Mouse (Mus musculus) limb, embryonic 13.5 days (tissue): ENCODE results near the gene Pkd1. TPM values are rescaled to one million over a fixed set of nuclear protein-coding genes. Genes with fewer than 3 reads are reported as not detected.

Source experiments
- ATAC-seq: fragments of 200-750 bp; cut with Nextera tagmentation; 2 replicates; pipeline ENCODE4 v1.8.0; 2017; ENCODE audit warnings: low read depth, moderate number of reproducible peaks, moderate TSS enrichment; ENCODE audit not compliant: low FRiP score
- H3K27ac ChIP-seq: fragments of 300-500 bp; sonication (generic); 2 replicates; pipeline ENCODE4 v1.5.1; 2015; ENCODE audit warnings: inconsistent platforms, mild to moderate bottlenecking, moderate library complexity
- H3K27me3 ChIP-seq: fragments of 300-500 bp; sonication (generic); 2 replicates; pipeline ENCODE4 v1.6.1; 2015; ENCODE audit warnings: mild to moderate bottlenecking, inconsistent platforms
- H3K36me3 ChIP-seq: fragments of 300-500 bp; sonication (generic); 2 replicates; pipeline ENCODE4 v1.6.1; 2015; ENCODE audit warnings: inconsistent platforms, mild to moderate bottlenecking, moderate library complexity
- H3K4me1 ChIP-seq: fragments of 300-500 bp; sonication (generic); 2 replicates; pipeline ENCODE4 v1.6.1; 2015; ENCODE audit warnings: inconsistent platforms
- H3K4me2 ChIP-seq: fragments of 300-500 bp; sonication (generic); replicated peaks from 2 replicates; pipeline ENCODE4 v1.6.1; 2015; ENCODE audit warnings: inconsistent platforms, mild to moderate bottlenecking, moderate library complexity
- H3K4me3 ChIP-seq: fragments of 300-500 bp; sonication (generic); 2 replicates; pipeline ENCODE4 v1.5.1; 2015; ENCODE audit warnings: moderate library complexity, mild to moderate bottlenecking, inconsistent platforms
- H3K9ac ChIP-seq: fragments of 300-500 bp; sonication (generic); 2 replicates; pipeline ENCODE4 v1.6.1; 2015; ENCODE audit warnings: mild to moderate bottlenecking, inconsistent platforms
- H3K9me3 ChIP-seq: fragments of 300-500 bp; sonication (generic); 2 replicates; pipeline ENCODE4 v1.6.1; 2016; ENCODE audit warnings: inconsistent platforms
- WGBS: fragments of 180-500 bp; shearing (Covaris S2); methylation state at CpG from one replicate; pipeline ENCODE4 v1.1.7; 2015; 5-methylcytosine and 5-hydroxymethylcytosine counted together
- polyA plus RNA-seq: library from polyadenylated mRNA; unstranded; fragments of >200 nt; fragmentation: Nextera tagmentation; extraction: Ambion mirVana; gene quantifications from 2 replicates; pipeline ENCODE4 v1.2.1, GENCODE M21; 2015

Pkd1 gene
- polyA plus RNA-seq, 1 experiment from 2014 or later, result 36.6 TPM

DNA sequence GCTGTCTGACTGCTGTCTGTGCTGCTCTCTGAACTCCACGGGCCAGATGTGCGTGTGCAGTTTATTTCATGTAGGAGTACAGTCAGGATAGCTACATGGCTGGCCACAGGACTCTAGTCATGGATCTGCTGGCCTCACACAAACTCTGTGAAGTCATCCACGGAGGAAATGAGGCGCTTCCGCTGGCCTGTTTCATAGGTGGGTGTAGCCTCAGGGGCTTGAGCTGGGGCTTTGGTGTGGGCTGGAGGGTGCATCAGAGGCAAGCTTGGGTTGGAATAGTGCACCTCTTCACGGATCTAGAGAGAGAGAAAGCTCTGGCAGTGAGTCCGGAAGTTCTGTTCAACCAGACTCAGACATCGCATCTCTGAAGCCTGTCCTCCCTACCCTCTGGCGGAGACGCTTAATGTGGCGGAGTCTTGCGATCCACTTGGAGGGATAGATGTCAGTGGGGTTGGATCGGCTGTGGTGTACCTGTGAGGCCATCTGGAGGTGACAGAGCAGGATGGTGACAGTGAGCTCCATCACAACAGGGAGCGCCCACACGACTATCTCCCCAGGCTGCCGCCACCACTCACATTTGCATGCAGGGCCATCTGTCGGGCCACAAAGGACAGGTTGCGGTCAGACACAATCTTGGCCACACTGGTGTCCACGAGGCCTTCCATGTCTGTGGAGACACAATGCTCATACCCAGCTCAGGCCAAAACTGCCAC, 47.0 kb downstream of the Pkd1 start:
- Histone ChIP-seq H3K27me3 (no peaks in the 10 kb centered on the region), H3K36me3 (peaks cover 100% of the 10 kb centered on the region), H3K9me3 (no peaks in the 10 kb centered on the region), H3K4me1 (no peaks in the 10 kb centered on the region), H3K27ac (no peak overlapping the region), H3K4me3 (no peak overlapping the region), H3K4me2 (no peak overlapping the region), H3K9ac (no peak overlapping the region; the same call in 1 of the 2 replicates)
- WGBS, result 92% methylated on average over 19 of the region's 19 CpGs
- no peak for ATAC-seq

DNA sequence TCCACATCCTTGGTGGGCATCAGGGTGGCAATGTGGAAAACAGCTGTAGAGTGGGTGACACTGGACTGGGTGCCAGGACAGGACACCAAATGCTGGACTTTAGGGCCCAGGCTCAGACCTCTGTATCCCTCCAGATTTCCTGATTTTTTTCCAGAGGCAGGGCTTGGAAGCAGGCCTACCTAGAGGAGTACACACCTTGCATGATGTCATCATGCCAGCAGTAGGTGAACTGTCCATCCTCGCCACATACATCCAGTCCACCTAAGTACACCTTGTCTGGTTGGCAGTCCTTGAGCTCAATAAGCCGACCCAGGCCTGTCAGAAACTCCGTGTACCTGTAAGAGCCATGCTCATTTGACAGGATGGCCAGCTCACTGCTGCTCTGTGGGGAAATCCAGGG, 48.4 kb downstream of the Pkd1 start:
- Histone ChIP-seq H3K4me1 (no peaks in the 10 kb centered on the region), H3K36me3 (peaks cover 100% of the 10 kb centered on the region), H3K9me3 (no peaks in the 10 kb centered on the region), H3K27ac (no peak overlapping the region), H3K4me3 (no peak overlapping the region), H3K4me2 (no peak overlapping the region), H3K9ac (no peak overlapping the region), H3K27me3 (no peaks in the 10 kb centered on the region)
- no peak for ATAC-seq
- WGBS, result 93% methylated on average over 3 of the region's 3 CpGs

DNA sequence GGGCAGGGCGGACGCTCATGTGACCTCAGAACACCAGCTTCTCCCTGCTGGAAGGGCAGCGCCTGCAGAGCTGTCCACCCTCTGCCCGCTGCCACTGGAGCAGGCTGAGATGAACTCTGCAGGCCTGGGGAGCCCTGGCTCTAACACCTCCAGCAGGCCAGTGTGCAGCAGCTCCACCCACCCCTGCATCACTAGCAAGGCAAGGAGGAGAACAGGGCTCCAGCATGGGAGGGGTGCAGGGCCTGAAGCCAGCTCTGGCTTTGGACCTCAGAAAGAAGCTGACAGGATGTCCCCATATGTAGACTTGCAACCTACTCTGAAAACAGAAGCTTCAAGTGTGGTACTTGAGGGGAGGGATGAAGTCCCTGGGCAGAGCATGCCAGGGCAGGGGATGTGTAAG, 50.9 kb downstream of the Pkd1 start:
- no peak overlapping the region for H3K4me3 ChIP-seq
- no peak overlapping the region for H3K9ac ChIP-seq
- H3K9me3 ChIP-seq, result no peaks in the 10 kb centered on the region
- no peaks in the 10 kb centered on the region for H3K4me1 ChIP-seq
- ATAC-seq, result no peak
- no peak overlapping the region for H3K4me2 ChIP-seq
- H3K36me3 ChIP-seq, result peaks cover 99% of the 10 kb centered on the region
- no peak overlapping the region; the same call in 1 of the 2 replicates for H3K27ac ChIP-seq
- H3K27me3 ChIP-seq, result no peaks in the 10 kb centered on the region
- WGBS, result 93% methylated on average over 4 of the region's 4 CpGs

DNA sequence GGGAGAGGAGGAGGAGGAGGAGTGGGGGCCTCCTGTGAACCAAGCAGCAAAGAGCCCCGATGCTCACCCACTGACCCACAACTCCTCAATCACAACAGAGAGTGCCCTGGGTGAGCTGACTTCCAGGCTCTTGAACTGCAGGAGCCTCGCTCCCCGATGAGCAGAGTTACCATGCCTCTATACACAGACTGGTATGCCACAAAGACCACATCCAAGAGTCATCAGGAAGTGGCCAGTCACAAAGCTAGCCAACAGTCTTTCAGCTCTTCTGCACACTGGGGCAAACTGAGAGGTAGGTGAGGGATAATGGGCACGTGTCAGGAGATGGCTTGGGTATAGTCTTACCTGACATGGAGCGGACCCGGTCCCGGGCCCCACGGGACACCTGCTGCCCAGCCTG, 54.3 kb downstream of the Pkd1 start:
- H3K27me3 ChIP-seq, result no peaks in the 10 kb centered on the region
- no peaks in the 10 kb centered on the region for H3K9me3 ChIP-seq
- H3K27ac ChIP-seq, result no peak overlapping the region
- no peak overlapping the region for H3K4me3 ChIP-seq
- H3K4me2 ChIP-seq, result no peak overlapping the region
- no peaks in the 10 kb centered on the region for H3K4me1 ChIP-seq
- no peak for ATAC-seq
- no peak overlapping the region for H3K9ac ChIP-seq
- 92% methylated on average over 8 of the region's 8 CpGs for WGBS
- peaks cover 99% of the 10 kb centered on the region for H3K36me3 ChIP-seq

DNA sequence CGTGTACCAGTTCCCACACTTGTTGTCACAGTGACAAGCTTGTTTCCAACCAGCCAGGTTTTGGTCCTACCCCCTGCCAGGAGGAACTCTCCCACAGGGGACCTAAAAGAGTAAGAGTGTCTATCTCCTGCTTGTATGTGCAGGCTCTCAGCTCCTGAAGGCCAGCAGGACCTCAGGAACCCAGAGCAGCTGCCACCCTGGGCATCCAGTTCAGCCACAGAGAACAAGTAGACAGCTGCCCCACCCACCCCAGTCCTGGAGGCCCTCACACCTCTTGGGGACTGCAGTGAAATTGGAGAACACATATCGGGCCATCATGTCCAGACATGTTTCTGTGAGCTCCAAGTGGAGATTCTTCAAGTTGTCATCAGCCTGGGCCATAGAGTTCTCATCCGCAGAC, 54.9 kb downstream of the Pkd1 start:
- H3K36me3 ChIP-seq, result peaks cover 96% of the 10 kb centered on the region
- H3K4me2 ChIP-seq, result no peak overlapping the region
- whole genome bisulfite sequencing, result 82% methylated on average over 3 of the region's 3 CpGs
- no peak overlapping the region for H3K27ac ChIP-seq
- H3K9ac ChIP-seq, result no peak overlapping the region
- H3K27me3 ChIP-seq, result no peaks in the 10 kb centered on the region
- no peaks in the 10 kb centered on the region for H3K4me1 ChIP-seq
- ATAC-seq, result no peak
- no peaks in the 10 kb centered on the region for H3K9me3 ChIP-seq
- H3K4me3 ChIP-seq, result no peak overlapping the region

DNA sequence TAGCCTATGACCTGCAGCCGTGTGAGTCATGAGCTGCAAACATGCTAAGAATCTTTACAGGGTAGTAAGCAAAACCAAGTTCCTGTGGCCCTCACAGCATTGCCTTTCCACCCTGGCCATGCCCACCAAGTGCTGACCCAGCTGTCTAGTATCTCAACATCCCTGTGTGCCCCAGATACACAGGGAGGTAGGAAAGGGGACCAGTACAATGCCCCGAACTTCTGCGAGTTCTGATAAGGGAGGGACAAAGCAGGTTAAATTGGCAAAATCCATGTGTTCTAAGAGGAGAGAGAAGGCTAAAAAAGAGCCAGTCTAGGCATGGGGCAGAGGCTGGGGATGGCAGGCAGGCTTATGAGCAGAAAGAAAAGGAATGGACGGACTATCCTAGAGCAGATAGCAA, 58.7 kb downstream of the Pkd1 start:
- Histone ChIP-seq H3K4me1 (no peaks in the 10 kb centered on the region), H3K9me3 (no peaks in the 10 kb centered on the region), H3K27ac (no peak overlapping the region), H3K36me3 (peaks cover 77% of the 10 kb centered on the region), H3K9ac (no peak overlapping the region), H3K4me2 (no peak overlapping the region), H3K27me3 (no peaks in the 10 kb centered on the region), H3K4me3 (no peak overlapping the region)
- WGBS, result 95% methylated on average over 4 of the region's 4 CpGs
- ATAC-seq, result no peak

DNA sequence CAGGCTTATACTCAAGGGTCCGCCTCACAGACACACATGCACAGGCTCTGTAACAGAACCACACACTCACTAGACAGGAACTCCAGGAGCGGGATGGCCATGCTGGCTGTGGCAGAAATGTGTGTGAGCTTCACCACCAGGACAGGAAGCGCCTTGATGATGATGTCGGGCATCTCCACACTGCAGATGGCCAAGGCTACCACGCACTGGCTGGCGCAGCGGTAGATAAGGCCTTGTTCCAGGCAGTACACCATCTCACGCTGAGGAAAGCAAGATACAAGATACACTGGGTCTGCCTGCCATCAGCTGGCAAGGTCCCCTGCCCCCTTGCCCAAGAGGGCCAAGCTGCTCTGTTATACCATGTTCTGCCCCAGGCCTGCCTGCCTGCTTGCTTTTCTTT, 59.2 kb downstream of the Pkd1 start:
- Histone ChIP-seq H3K27me3 (no peaks in the 10 kb centered on the region), H3K4me3 (no peak overlapping the region), H3K4me1 (no peaks in the 10 kb centered on the region), H3K9me3 (no peaks in the 10 kb centered on the region), H3K36me3 (peaks cover 78% of the 10 kb centered on the region), H3K27ac (no peak overlapping the region), H3K4me2 (no peak overlapping the region), H3K9ac (no peak overlapping the region)
- WGBS, result 96% methylated on average over 8 of the region's 8 CpGs
- no peak for ATAC-seq

DNA sequence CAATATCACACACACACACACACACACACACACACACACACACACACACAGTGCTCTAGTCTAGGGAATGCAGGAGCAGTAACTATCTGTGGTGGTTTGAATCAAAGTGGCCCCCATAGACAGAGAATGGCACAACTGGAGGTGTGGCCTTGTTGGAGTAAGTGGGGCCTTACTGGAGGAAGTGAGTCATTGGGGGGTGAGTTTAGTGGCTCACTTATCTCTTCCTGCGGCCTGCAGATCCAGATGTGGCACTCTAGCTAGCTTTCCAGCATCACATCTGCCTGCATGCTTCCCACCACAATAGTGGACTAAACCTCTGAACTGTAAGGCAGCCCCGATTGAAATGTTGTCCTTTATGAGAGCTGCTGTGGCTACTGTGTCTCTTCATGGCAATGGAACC, 61.1 kb downstream of the Pkd1 start:
- Histone ChIP-seq H3K9me3 (no peaks in the 10 kb centered on the region), H3K9ac (no peak overlapping the region), H3K27ac (no peak overlapping the region), H3K27me3 (no peaks in the 10 kb centered on the region), H3K4me2 (no peak overlapping the region), H3K4me3 (no peak overlapping the region), H3K36me3 (peaks cover 78% of the 10 kb centered on the region), H3K4me1 (no peaks in the 10 kb centered on the region)
- ATAC-seq, result no peak
- 87% methylated on average over 2 of the region's 2 CpGs for WGBS

DNA sequence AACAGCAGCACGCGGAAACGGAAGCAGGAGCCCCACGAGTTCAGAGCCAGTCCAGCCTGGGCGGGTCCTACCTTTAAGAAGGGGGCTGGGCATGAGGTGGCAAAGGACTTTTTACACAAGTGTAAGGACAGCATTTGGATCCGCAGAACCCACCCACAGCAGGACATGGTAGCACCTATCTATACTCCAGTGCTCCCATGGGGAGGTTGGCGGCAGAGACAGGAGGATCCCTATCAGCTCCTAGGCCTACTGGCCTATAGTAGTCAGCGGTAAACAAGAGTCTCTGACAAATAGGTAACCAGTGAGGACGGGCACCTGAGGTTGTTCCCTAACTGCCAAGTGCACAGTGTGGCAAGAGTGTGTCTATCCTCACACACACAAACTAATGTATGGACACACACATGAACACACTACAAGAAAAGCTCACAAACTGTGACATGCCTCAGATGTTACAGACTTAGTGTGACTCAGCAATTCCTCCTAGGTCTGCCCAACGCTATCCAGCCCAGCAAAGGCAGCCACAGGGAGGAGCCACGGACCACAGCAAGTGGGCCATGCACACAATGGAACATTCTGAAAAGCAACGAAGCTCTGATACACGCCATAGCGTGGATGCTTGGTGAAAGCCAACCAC, 68.0 kb downstream of the Pkd1 start:
- WGBS, result 84% methylated on average over 14 of the region's 14 CpGs
- Histone ChIP-seq H3K36me3 (peaks cover 95% of the 10 kb centered on the region), H3K4me1 (no peaks in the 10 kb centered on the region), H3K9me3 (no peaks in the 10 kb centered on the region), H3K27ac (no peak overlapping the region), H3K27me3 (no peaks in the 10 kb centered on the region), H3K9ac (peak overlapping the region; percentile 25; the same call in 1 of the 2 replicates), H3K4me3 (no peak overlapping the region), H3K4me2 (no peak overlapping the region)
- no peak for ATAC-seq

DNA sequence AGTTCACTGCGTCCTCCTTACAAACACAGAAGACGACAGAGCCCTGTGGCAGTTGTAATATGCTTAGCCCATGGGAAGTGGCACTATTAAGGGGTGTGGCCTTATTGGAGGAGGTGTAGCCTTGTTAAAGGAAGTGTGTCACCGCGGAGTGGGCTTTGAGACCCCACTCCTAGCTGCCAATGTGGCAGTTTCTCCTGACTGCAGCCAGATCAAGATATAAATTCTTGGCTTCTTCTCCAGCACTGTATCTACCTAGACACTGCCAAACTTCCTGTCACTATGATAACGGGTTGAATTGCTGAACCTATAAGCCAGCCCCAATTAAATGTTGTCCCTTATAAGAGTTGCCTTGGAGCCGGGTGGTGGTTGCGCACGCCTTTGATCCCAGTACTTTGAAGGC, 75.8 kb downstream of the Pkd1 start:
- H3K36me3 ChIP-seq, result peaks cover 100% of the 10 kb centered on the region

DNA sequence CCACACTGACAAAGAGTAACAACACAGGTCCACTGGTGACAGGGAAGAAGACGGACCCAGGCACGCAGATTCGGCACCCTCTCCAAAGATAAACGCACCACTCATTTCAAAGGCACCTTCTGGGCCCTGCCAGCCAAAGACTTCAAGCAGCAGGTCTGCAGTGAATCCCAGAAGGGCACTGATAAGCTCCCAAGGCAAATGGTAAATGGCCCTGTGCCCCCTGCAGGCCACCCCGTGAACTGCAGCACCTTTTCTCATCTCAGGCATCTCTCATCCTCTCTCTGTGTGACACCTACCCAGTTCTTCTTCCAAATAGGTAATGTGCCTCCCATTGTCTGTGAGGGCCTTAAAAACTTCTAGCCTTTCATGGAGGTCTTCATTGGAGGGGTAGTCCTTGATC, 79.0 kb downstream of the Pkd1 start:
- ATAC-seq, result no peak
- WGBS, result 49% methylated on average over 5 of the region's 5 CpGs
- no peaks in the 10 kb centered on the region for H3K9me3 ChIP-seq

More for the DNA sequence above, 75.8 kb downstream of the Pkd1 start:
- no peak for ATAC-seq
- no peaks in the 10 kb centered on the region for H3K27me3 ChIP-seq
- H3K9ac ChIP-seq, result no peak overlapping the region
- H3K4me2 ChIP-seq, result no peak overlapping the region
- WGBS, result 93% methylated on average over 8 of the region's 8 CpGs
- H3K27ac ChIP-seq, result no peak overlapping the region
- H3K4me1 ChIP-seq, result no peaks in the 10 kb centered on the region
- H3K4me3 ChIP-seq, result no peak overlapping the region
- H3K9me3 ChIP-seq, result no peaks in the 10 kb centered on the region

DNA sequence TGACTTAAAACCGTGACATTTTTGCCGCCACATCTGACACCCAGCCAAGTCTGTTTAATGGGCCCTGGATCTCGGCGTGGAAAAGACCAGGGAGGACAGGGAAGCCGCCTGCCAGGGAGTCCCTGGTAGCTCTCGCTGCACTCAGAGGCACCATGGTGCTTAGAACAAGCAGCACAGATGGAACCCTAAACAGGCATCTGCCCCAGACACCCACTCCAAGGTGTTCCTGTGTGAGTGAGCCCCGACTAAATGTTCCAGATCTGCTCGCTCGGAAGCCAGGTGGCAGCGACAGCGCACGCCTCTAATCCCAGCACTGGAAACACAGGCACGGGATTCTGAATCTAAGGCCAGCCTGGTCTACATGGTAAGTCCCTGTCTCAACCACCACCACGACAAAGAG, 80.4 kb downstream of the Pkd1 start:
- Histone ChIP-seq H3K27me3 (no peaks in the 10 kb centered on the region), H3K4me2 (no peak overlapping the region), H3K9ac (no peak overlapping the region), H3K36me3 (peaks cover 61% of the 10 kb centered on the region), H3K9me3 (no peaks in the 10 kb centered on the region), H3K4me3 (no peak overlapping the region), H3K27ac (no peak overlapping the region), H3K4me1 (peaks cover 18% of the 10 kb centered on the region)
- 87% methylated on average over 14 of the region's 14 CpGs for WGBS
- no peak for ATAC-seq

More for the DNA sequence above, 79.0 kb downstream of the Pkd1 start:
- peaks cover 14% of the 10 kb centered on the region for H3K4me1 ChIP-seq
- no peaks in the 10 kb centered on the region for H3K27me3 ChIP-seq
- H3K27ac ChIP-seq, result no peak overlapping the region
- peaks cover 75% of the 10 kb centered on the region for H3K36me3 ChIP-seq
- H3K9ac ChIP-seq, result no peak overlapping the region
- H3K4me2 ChIP-seq, result no peak overlapping the region
- no peak overlapping the region for H3K4me3 ChIP-seq
